Mouse (Mus musculus) C2C12 (cell line): ENCODE measurements at regions not wholly inside any gene's neighbourhood (a gene's known extent, or its start where the extent isn't known, plus 50 kb on each side); places are given as distances from the start of the nearest gene placed in this dataset.

Source experiments
- CTCF ChIP-seq: IDR thresholded peaks from one replicate; pipeline ENCODE4 v1.5.1; 2011; ENCODE audit not compliant: control insufficient read depth, insufficient read depth, insufficient read length
- USF1 ChIP-seq: IDR thresholded peaks from one replicate; pipeline ENCODE4 v1.6.1; 2011; ENCODE audit warnings: low read depth, mild to moderate bottlenecking, control low read depth, moderate library complexity

DNA sequence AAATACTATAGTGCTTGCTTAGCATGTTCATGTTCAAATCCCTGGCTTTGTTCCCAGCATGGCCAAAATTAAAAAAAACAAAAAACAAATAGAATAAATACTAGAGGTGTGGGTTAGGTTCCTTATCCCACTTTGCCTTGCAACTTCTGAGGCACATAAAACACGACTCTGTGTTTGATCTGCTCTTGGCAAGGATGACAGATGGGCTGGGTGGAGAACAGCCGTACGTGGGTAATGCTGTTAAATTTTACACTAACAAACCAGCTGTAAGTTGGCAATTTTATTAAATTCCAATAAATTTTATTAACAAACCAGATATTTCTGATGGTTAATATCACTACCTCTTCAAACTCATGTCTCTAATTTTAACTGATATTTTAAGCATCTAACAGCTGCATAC, 168.9 kb downstream of the Gja1 start:
- TF ChIP-seq CTCF (no peak), USF1 (no peak)
